Mouse (Mus musculus) monocyte, adult 5-6 weeks (primary cell): ENCODE measurements at regions not wholly inside any gene's neighbourhood (a gene's known extent, or its start where the extent isn't known, plus 50 kb on each side); places are given as distances from the start of the nearest gene placed in this dataset.

Experiments
- ATAC-seq: fragments of 153-309, 156-312 bp; replicated peaks from 2 replicates; pipeline ENCODE4 v1.8.0; 2017; ENCODE audit warnings: mild to moderate bottlenecking; ENCODE audit not compliant: low TSS enrichment, insufficient number of reproducible peaks, severe bottlenecking, poor library complexity, low FRiP score

DNA sequence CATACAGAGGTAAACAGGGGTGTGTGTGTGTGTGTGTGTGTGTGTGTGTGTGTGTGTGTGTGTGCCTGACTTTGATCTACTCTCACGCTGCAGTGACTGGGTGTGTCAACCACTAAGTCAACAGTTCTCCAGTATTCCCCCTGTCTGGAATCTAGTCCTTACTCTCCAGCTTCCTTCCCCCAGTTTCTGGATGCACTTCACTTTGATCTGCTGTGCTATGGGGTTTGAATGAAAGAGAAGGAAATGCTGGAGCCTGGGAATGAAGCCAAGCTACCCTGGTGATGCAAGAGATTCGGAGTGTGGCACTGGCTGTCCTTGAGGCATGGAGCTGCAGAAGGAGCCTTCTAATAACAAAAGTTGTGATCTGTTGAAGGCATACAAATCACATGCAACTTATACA, 97.1 kb upstream of the Foxq1 start:
- no peak for ATAC-seq

DNA sequence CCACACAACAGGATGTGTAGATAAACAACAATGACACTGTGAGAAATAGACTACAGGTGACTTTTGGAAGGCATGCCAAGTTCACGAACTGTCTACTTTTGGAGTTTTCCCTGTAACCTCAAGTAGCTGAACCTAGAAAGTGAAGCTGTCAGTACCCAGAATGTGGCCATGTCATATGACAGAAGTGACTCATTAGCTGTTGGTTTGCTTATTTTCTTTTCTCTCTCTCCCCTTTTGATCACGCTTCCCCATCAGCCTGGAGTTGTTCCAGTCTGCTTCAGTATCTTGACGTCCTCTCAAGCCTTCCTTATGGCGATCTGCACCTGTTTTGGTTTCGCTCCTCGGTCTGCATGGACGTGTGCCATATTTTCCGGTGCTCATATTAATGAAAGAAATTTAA, 90.8 kb upstream of the Foxq1 start:
- ATAC-seq = no peak

DNA sequence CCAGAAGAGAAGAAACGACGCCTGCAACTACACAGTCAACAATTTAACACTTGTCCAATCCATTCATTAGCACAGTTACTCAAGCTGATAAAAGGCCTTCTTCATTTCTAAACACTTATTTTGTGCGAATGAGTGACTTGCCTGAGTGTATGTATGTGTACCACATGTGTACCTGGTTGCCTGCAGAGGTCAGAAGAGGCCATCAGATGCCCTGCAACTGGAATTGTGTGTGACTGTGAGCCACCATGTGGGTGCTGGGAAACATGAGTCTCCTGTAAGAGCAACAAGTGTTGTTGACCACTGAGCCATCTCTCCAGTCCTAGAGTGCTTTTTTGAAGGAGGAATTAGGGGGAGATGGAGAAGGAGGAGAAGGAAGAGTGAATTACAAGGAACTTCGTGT, 90.2 kb upstream of the Foxq1 start:
- no peak for ATAC-seq

DNA sequence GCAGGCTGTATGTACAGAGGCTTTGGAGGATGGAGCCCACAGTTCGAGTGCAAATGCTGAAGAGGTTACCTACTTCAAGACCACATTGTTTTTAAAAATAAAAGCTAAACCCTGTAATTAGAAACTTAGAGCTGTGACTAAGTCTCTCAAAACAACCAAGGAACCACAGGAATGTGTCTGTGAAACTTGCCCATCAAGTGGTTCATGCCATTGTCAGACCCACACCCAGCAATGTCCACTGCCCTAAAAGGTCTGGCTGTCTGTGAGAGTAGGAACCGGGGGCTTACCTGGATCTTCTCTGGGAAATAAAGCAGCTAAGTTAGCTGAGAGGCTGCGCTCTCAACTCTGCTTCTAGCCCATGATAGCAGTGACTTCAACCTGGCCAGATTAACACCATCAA, 87.8 kb upstream of the Foxq1 start:
- no peak for ATAC-seq

DNA sequence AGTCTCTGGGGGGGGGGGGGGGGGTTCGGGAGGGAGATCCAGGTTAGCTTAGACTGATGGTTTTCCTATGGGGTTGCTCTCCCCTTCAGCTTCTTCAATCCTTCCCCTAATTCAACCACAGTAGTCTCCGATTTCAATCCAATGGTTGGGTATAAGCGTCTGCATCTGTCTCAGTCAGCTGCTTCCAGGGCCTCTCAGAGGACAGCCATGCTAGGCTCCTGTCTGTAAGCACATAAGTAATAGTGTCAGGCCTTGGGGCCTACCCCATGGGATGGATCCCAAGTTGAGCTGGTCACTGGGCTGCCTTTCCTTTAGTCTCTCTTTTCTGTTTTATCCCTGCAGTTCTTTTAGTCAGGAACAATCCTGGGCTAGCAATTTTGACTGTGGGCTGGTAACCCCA, 87.0 kb upstream of the Foxq1 start:
- ATAC-seq = no peak

DNA sequence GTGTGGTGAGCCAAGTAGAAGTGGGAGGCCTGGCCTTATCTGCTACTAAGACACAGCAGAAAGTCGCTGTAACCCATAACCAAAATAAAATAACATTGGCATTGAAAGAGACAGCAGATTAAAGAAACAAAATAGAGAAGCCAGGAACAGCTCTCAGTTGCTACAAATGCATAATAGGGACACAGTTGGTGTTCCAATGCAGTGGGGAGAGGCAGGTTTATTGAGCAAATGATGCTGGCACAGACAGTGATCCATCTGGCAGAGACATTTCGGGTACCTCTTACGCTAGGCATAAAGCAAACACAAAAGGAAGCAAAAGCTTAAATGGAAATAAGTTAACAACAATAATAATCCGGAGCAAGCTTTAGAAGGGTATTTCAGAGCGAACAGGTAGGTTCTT, 83.6 kb upstream of the Foxq1 start:
- no peak for ATAC-seq

DNA sequence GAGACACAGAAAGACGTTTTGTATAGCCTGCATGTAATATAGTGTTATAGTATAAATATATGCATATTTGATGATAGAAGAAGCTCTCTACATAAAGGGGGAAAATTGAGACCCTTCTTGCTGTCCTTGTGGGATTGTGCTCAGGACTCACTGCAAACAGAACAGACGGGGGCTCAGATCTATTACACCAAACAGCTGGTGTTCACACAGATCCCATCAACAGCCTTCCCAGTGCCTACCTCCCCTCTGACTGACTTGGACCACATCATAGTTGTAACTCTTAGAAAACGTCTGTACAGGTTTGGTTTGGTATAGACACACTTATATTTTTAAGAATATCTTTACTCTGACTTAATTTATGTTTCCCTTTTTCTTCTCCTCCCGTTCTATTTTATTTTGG, 83.1 kb upstream of the Foxq1 start:
- ATAC-seq = no peak

DNA sequence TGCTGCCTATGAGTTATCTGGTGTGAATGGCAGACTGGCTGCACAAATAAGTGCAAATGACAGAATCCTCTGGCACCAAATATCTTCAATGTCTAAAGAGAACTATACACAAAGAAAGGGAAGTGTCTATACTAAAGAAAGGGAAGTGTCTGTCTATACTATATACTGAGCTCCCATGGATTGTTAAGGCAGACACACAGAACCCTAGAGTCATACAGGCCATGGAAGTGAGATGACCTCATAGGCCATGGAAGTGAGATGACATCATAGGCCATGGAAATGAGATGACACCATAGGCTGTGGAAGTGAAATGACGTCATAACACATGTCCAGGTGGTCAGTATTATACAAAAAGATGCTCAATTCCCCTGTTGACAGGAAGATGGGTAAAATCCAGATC, 82.7 kb upstream of the Foxq1 start:
- no peak for ATAC-seq

DNA sequence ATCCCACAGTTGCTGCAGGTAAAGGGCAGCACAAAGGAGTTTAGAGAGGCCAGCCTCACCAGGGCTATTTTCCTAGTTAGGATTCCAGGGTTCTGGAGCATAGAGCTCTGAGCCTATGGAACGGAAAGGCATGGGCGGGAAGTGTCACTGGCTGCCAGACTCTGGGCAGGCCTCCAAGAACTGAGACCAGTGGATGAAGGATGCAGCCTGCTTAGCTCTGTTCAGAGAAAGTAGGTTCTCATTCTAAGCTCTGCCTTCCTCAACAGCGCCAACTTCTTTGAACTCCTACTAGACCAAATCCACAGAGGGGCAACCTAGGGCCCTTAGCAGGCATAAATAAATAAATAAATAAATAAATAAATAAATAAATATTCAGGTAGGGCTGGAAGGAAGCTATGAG, 80.1 kb upstream of the Foxq1 start:
- ATAC-seq = no peak

DNA sequence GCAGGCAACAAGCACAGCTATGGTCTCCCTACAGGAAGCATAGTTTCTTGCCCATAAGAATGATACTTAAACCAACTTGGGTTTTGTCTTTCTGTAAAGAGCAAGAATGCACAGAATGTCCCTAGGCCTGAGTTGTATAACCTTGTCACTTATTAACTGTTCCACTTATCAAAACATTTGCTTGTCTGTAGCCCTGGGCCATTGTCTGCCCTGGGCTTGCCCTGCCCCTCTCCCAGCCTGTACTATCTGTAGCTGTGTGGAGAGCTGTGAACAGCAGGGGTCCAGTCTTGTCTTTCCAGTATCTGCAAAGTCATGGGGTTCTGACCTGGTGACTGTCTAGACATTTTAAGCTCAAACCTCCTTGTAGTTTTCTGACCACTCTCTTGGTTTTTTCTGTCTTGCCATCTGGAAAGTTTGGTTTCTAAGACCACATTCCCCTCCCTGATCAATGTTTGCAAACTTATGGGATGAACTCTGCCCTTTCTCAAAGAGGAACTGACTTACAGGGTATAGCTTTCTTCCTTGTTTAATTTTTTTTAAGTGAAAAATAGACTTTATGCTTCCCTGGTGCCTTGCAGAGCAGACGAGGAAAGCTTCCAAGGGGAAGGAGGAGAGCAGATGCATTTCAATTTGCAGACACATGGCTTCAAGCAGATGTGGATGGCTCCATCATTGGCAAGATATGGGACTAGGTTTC, 78.6 kb upstream of the Foxq1 start:
- no peak for ATAC-seq

DNA sequence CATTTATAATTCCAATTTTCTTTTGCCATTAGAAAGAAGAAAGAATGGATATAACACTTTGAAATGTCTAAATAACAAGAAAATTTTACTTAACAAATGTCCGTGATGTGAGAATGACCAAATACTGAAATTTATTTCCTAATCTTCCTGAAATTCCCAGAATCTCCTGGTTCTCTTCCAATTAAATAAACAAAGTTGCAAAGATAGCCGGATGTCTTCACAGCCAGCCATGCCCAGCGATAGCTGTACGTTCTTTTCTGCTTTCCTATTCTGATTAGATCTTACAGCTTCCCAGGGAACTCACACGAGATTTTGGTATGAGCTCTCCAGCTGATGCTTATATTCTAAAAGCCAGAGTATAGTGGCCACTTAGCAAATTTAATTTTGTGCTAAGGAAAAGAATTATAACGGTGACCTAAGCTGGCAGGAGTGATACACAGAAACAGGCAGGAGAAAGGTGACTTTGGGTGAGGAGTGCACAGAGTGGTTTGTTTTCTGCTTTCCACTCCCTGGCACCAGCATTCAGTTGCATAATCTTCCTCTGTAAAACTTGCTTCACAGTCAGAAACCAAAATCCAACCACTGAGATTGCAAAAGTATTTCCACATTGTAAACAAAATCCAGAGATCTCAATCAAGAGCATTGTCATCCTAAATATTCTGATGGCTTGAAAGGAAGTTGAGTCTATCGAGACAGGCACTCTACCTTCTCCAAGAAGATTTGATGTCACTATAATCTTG, 74.7 kb upstream of the Foxq1 start:
- ATAC-seq = no peak

DNA sequence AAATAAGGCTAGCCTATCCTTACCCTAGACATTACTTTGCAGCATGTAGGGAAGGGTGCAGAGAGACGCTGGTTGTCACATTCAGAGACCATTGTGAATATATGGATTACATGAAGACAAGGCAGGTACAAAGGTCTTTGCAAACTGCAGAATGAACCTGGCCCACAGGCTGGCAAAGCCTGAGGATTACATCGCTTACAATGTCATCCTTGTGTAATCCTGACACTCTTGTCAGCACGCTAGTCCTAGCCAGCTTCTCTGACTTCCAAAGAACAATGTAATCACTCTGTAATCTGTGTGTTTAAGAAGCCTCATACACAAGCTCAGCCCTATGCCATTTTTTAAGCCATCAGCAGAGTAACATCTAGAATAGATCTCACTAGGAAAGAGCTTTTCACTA, 69.6 kb upstream of the Foxq1 start:
- ATAC-seq = no peak

DNA sequence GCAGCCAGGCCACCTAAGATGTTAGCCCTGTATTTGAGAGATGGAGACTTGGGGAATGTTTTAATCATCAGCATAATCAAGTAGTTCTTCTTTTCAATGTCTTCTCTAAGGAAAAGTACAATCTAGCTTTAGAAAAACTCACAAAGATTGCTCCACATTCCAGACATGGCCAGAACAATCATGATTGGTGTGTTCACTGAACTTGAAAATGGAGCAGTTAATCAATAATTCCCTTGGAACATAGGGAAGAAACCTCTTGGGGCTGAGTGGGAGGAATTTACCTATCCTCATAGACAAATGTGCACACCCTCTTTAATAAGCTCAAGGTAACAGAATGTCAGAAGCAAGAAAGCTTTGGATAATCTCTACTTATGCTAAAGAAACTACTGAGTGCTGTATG, 67.7 kb upstream of the Foxq1 start:
- no peak for ATAC-seq

DNA sequence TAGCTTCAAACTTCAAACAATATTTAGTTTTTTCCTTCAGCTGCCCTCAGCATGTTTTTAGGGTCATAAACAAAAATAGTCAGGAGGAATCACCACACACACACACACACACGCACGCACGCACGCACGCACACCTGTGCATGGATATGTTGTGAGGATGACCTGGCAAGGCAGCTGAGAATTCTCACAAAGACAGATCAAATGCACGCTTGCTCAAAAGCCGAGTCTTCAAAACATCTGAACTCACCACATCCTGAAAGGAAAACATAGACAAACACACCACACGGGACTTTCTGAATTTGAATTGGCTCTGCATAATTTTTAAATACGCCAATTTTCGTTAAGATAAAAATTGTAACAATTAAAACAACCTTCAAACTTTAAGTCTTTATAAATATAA, 52.7 kb upstream of the Foxq1 start:
- ATAC-seq = no peak

DNA sequence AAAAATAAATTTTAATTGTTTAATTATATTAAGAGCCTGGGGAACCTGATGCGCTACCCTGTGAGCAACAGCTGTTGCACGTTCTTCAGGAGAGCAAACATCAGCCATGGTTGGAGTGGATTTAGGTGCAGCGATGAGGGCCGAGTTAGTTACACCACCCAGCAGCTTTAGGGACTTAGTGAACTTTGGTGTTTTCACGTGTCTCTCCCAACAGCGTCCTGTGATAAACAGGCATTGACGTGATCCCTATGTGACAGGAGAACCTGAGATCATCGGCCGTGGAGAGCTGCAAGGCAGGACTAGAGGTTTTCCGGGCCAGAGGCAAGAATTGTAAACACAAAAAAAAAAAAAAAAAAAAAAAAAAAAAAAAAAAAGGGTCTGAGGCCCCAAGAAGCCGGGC, 52.1 kb upstream of the Foxq1 start:
- no peak for ATAC-seq

DNA sequence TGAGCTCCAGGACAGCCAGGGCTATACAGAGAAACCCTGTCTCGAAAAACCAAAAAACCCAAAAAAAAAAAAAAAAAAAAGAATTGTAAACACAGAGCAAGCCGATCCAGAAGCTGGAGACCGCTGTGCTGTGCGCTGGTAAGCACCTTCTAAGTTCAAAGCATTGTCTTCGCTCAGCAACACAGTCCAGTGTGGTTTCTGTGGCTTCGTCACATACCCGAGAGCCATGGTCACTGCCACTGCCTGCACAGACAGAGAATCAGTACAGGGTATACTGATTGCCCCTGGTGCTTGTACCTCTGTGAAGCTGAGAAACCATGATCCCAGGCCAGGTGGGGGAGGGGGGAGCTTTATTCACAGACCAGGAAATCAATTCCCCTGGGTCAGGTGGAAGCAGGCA, 51.6 kb upstream of the Foxq1 start:
- ATAC-seq = no peak

DNA sequence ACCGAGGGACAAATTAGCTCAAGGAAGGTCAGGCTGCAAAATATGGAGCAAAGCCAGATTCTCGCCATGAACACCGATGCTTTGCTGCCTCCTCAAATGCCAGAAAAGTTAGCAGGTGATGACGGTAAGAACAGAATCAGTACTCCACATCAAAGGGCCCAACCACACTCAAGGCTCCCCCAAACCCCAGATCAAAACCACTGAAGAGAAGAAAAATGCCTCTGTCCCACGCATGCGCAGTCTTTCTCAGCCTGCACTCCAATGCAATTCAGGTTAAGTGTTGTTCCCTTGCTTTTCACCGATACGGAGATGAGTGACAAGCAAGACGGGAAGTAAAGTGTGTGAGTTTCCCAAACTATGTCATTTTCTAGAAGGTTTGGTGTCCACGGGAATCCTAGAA, 50.5 kb upstream of the Foxq1 start:
- no peak for ATAC-seq
